Mouse (Mus musculus): ENCODE results near the gene Mcoln2. TPM values are rescaled to one million over a fixed set of nuclear protein-coding genes. Genes with fewer than 3 reads are reported as not detected.

Mcoln2 gene
- total and polyA plus RNA-seq, 2 experiments from 2014 or later = 0.09 to 0.16 TPM

DNA sequence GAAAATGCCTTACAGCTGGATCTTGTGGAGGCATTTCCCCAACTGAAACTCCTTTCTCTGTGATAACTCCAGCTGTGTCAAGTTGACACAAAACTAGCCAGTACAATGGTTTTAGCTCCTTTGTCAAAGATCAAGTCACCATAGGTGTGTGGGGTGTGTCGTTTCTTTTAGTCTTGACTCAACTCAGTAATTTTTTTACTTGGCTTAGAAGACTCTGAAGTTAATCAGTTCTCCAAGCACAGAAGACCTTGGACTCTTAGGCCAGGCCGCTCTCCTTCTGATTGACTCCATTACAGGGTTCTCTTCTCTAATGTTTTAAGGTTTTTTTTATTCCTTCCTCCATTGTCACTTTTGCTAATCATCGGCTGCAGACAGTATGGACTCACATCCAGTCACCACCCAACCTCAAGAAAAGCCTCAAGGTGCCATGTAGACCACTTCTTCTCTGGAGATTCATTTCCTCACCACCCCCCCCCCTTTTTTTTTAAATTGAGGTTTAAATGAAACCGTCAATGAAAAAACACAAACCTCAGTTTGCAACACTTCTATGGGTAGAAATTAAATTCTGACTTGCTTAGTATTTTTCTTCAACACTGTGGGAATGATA lies 61.6 kb downstream of the Mcoln2 start:
- Histone ChIP-seq H3K4me3 (ENCODE audit: low read depth, low read length) (no peak overlapping the region), H3K27ac (ENCODE audit: low read depth, low read length) (no peak overlapping the region), H3K36me3 (ENCODE audit: insufficient read depth, low read length) (no peaks in the 10 kb centered on the region), H3K9ac (replicated peaks; ENCODE audit: low read length, poor library complexity, severe bottlenecking) (no peak overlapping the region), H3K9me3 (ENCODE audit: low read length) (no peaks in the 10 kb centered on the region), H3K4me2 (ENCODE audit: low read depth, low read length, poor library complexity, severe bottlenecking) (no peak overlapping the region), H3K27me3 (ENCODE audit: insufficient read depth, low read length) (no peaks in the 10 kb centered on the region), H3K4me1 (ENCODE audit: insufficient read depth, low read length) (no peaks in the 10 kb centered on the region)
- ATAC-seq (ENCODE audit: low FRiP score) (no peak), DNase-seq (ENCODE audit: low spot score) (no peak)
- no peak for TF ChIP-seq CTCF (IDR thresholded peaks at IDR 0.05)
- WGBS = 90% methylated on average over 4 of the region's 4 CpGs

DNA sequence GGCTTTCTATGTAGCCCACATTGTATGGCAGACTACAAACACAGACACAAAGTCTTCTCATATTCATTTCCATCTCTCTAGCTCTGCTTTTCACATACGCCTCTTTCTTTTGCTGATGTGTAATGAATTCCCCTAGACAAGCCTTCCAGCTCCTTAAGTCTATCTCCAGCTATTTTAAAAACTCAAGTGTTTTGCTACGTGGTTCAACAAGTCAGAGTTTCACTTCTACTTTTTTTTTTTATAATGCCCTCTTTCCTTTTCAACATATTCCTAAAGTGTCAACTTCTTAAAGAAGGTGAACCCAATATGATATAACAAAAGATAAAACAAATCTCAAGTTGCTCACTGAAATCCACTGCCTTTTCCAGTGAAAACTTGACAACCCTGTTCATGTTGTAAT lies 62.3 kb downstream of the Mcoln2 start:
- Histone ChIP-seq H3K9me3 (ENCODE audit: low read length) (no peaks in the 10 kb centered on the region), H3K27ac (ENCODE audit: low read depth, low read length) (no peak overlapping the region), H3K4me3 (ENCODE audit: low read depth, low read length) (no peak overlapping the region), H3K27me3 (ENCODE audit: insufficient read depth, low read length) (no peaks in the 10 kb centered on the region), H3K4me1 (ENCODE audit: insufficient read depth, low read length) (no peaks in the 10 kb centered on the region), H3K9ac (replicated peaks; ENCODE audit: low read length, poor library complexity, severe bottlenecking) (no peak overlapping the region), H3K36me3 (ENCODE audit: insufficient read depth, low read length) (no peaks in the 10 kb centered on the region), H3K4me2 (ENCODE audit: low read depth, low read length, poor library complexity, severe bottlenecking) (no peak overlapping the region)
- WGBS = 86% methylated on average over 2 of the region's 2 CpGs
- DNase-seq (ENCODE audit: low spot score) = no peak
- no peak for ATAC-seq (ENCODE audit: low FRiP score)
- no peak for TF ChIP-seq CTCF (IDR thresholded peaks at IDR 0.05)

DNA sequence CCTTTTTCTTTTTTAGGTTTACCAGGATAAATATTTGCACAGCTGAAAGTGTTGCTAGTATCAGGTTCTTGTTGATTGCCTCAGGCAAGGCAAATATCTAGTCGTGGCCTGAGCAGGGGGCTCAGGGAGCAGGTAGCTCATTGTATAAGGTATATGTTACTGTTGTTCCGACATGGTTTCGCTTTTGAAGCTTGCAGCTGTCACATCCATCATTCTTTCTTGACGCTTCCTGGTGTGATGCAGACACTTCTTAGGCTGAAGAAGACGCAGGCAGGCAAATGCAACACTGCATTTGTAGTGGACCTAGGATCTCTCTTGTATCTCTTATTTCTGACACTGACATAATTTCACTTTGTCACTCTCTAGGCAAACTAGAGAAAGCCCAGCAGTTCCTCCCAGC lies 63.7 kb downstream of the Mcoln2 start:
- Histone ChIP-seq H3K4me1 (ENCODE audit: insufficient read depth, low read length) (no peaks in the 10 kb centered on the region), H3K36me3 (ENCODE audit: insufficient read depth, low read length) (no peaks in the 10 kb centered on the region), H3K9me3 (ENCODE audit: low read length) (no peaks in the 10 kb centered on the region), H3K4me2 (ENCODE audit: low read depth, low read length, poor library complexity, severe bottlenecking) (no peak overlapping the region), H3K9ac (replicated peaks; ENCODE audit: low read length, poor library complexity, severe bottlenecking) (no peak overlapping the region), H3K27ac (ENCODE audit: low read depth, low read length) (no peak overlapping the region), H3K4me3 (ENCODE audit: low read depth, low read length) (no peak overlapping the region), H3K27me3 (ENCODE audit: insufficient read depth, low read length) (no peaks in the 10 kb centered on the region)
- no peak for ATAC-seq (ENCODE audit: low FRiP score)
- no peak for DNase-seq (ENCODE audit: low spot score)
- WGBS = 78% methylated on average over 5 of the region's 5 CpGs
- TF ChIP-seq CTCF (IDR thresholded peaks at IDR 0.05) = no peak

DNA sequence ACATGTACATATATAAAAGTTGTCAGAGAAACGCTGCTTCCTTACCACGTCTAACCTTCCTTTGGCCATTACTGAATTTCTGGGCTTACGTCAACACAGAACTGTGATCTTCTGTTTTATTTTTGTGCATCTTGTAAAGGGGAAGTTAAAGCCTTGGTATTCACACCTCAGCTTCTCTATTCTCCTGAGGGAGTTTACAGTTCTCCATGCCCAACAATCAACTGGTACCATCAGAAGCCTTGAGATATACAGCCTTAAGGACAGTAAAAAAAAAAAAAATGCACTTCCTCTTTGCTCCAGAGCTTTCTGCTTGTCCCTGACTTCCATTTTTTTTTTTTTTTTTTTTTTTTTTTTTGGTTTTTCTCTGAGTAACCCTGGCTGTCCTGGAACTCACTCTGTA lies 66.9 kb downstream of the Mcoln2 start:
- Histone ChIP-seq H3K9me3 (ENCODE audit: low read length) (no peaks in the 10 kb centered on the region), H3K4me2 (ENCODE audit: low read depth, low read length, poor library complexity, severe bottlenecking) (no peak overlapping the region), H3K4me3 (ENCODE audit: low read depth, low read length) (no peak overlapping the region), H3K4me1 (ENCODE audit: insufficient read depth, low read length) (peaks cover 3% of the 10 kb centered on the region; the same call in 1 of the 2 replicates), H3K9ac (replicated peaks; ENCODE audit: low read length, poor library complexity, severe bottlenecking) (no peak overlapping the region), H3K27me3 (ENCODE audit: insufficient read depth, low read length) (peaks cover 12% of the 10 kb centered on the region), H3K27ac (ENCODE audit: low read depth, low read length) (no peak overlapping the region), H3K36me3 (ENCODE audit: insufficient read depth, low read length) (no peaks in the 10 kb centered on the region)
- ATAC-seq (ENCODE audit: low FRiP score) = no peak
- DNase-seq (ENCODE audit: low spot score) = no peak
- no peak for TF ChIP-seq CTCF (IDR thresholded peaks at IDR 0.05)
- 90% methylated on average over 3 of the region's 3 CpGs for WGBS

DNA sequence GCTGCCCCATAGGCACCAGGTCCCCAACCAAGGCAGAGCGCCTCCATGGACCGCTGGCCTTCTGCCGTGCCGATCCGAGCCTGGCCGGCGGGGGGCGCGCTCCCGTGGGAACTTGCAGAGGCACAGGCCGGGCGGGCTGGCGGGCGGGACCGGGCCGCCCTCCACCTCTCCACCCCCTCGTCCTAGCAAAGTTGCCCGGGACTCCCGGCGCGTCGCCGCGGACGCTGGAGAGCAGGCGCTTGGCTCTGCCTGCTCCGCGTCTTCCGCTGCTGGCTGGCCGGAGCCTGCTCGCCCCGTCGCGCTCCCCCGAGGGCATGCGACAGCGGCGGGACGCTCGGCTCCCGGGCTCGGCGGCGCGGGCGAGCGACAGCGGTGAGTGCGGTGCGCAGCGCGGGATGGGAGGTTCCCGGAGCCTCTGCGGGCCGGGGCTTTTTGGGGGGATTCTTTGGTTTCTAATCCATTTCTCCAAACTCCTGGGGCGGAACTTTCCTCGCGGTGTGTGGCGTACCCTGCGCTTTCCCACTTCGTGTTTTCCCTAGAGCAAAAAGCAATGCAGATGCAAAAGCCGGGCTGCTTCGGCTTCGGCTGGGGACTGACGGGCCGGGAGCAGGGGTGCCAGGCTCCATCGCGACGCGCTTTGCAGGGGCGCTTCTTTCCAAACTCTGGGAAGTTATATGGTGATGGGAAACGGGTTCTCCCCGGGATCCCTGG lies 71.3 kb downstream of the Mcoln2 start, which contains the start of gene Lpar3:
Lpar3 (plus strand) TSS at position 188 of the 711 bp plus-strand sequence.
- ATAC-seq (ENCODE audit: low FRiP score) (peak; percentile 76), DNase-seq (ENCODE audit: low spot score) (peak; percentile 36)
- peak; percentile 54 for TF ChIP-seq CTCF (IDR thresholded peaks at IDR 0.05)
- under 1% methylated on average over 67 of the region's 73 CpGs for WGBS
- Histone ChIP-seq H3K9ac (replicated peaks; ENCODE audit: low read length, poor library complexity, severe bottlenecking) (peak within 1 kb of the TSS; percentile 19; the same call in 1 of the 2 replicates), H3K27ac (ENCODE audit: low read depth, low read length) (no peak within 1 kb of the TSS), H3K27me3 (ENCODE audit: insufficient read depth, low read length) (peaks cover 28% of the 10 kb centered on the region), H3K4me2 (ENCODE audit: low read depth, low read length, poor library complexity, severe bottlenecking) (peak within 1 kb of the TSS; percentile 88), H3K9me3 (ENCODE audit: low read length) (no peaks in the 10 kb centered on the region), H3K4me1 (ENCODE audit: insufficient read depth, low read length) (peaks cover 3% of the 10 kb centered on the region; the same call in 1 of the 2 replicates), H3K4me3 (ENCODE audit: low read depth, low read length) (peak within 1 kb of the TSS; percentile 46), H3K36me3 (ENCODE audit: insufficient read depth, low read length) (no peaks in the 10 kb centered on the region)

DNA sequence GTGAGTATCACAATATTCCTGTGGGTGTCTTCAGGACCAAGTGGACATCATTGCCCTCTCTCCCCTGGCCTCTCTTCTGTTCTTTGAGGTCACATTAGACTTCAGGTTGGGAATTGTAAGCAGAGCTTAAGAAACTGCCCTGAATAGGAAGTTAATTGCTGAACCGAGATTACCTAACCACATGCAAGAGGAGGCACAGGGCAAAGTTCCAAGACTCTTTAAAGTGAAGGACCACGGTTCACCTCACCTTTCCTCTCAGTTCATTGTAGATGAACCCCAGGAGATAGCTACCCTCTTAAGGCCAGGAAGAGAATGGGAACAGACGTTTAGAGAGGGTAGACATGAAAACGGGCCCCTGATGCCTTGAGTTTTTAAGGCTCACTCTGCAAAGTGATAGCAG lies 74.6 kb downstream of the Mcoln2 start:
- no peak for TF ChIP-seq CTCF (IDR thresholded peaks at IDR 0.05)
- no peak overlapping the region for H3K4me3 ChIP-seq (ENCODE audit: low read depth, low read length)

More for the DNA sequence above, 74.6 kb downstream of the Mcoln2 start:
- H3K27ac ChIP-seq (ENCODE audit: low read depth, low read length) = no peak overlapping the region
- WGBS = 72% methylated on average over 4 of the region's 4 CpGs
- no peaks in the 10 kb centered on the region for H3K36me3 ChIP-seq (ENCODE audit: insufficient read depth, low read length)
- H3K4me1 ChIP-seq (ENCODE audit: insufficient read depth, low read length) = peaks cover 3% of the 10 kb centered on the region; the same call in 1 of the 2 replicates
- DNase-seq (ENCODE audit: low spot score) (no peak), ATAC-seq (ENCODE audit: low FRiP score) (no peak)
- peaks cover 28% of the 10 kb centered on the region for H3K27me3 ChIP-seq (ENCODE audit: insufficient read depth, low read length)
- H3K4me2 ChIP-seq (ENCODE audit: low read depth, low read length, poor library complexity, severe bottlenecking) = no peak overlapping the region
- H3K9me3 ChIP-seq (ENCODE audit: low read length) = no peaks in the 10 kb centered on the region
- no peak overlapping the region for H3K9ac ChIP-seq (replicated peaks; ENCODE audit: low read length, poor library complexity, severe bottlenecking)
